Mouse (Mus musculus) heart, embryonic 14.5 days (tissue): ENCODE measurements around the gene Cldn3. TPM values are rescaled to one million over a fixed set of nuclear protein-coding genes. Genes with fewer than 3 reads are reported as not detected.

ENCODE experiments used
- ATAC-seq: fragments of 200-750 bp; cut with Nextera tagmentation; 2 replicates; pipeline ENCODE4 v1.8.0; 2017; ENCODE audit warnings: low read depth, moderate TSS enrichment; ENCODE audit not compliant: insufficient number of reproducible peaks, insufficient read depth, low FRiP score
- H3K27ac ChIP-seq, 2 experiments: fragments of 200-500 bp in 1 of 2; fragments of 300-500 bp in 1 of 2; sonication (generic) in 1 of 2; replicated peaks in 1 of 2; 2 replicates each; pipeline ENCODE4 v1.5.1; 2012 to 2014; ENCODE audit warnings: low read depth in 2 of 2, low read length in 2 of 2, control low read depth in 1 of 2, mild to moderate bottlenecking in 1 of 2, mixed read lengths in 1 of 2; ENCODE audit not compliant: control insufficient read depth in 1 of 2, insufficient read depth in 1 of 2
- H3K27me3 ChIP-seq: fragments of 300-500 bp; sonication (generic); 2 replicates; pipeline ENCODE4 v1.6.1; 2014; ENCODE audit warnings: mild to moderate bottlenecking, low read length, control low read depth; ENCODE audit not compliant: control insufficient read depth, insufficient read depth
- H3K36me3 ChIP-seq: fragments of 300-500 bp; sonication (generic); 2 replicates; pipeline ENCODE4 v1.6.1; 2014; ENCODE audit warnings: mild to moderate bottlenecking, control low read depth, low read length, mixed read lengths; ENCODE audit not compliant: control insufficient read depth, insufficient read depth
- H3K4me1 ChIP-seq, 2 experiments: fragments of 200-500 bp in 1 of 2; fragments of 300-500 bp in 1 of 2; sonication (generic) in 1 of 2; 2 replicates each; pipeline ENCODE4 v1.6.1; 2012 to 2014; ENCODE audit warnings: low read length in 2 of 2, control low read depth in 1 of 2, mixed read lengths in 1 of 2; ENCODE audit not compliant: control insufficient read depth in 2 of 2, insufficient read depth in 2 of 2
- H3K4me2 ChIP-seq: fragments of 300-500 bp; sonication (generic); 2 replicates; pipeline ENCODE4 v1.6.1; 2014; ENCODE audit warnings: mild to moderate bottlenecking, low read length
- H3K4me3 ChIP-seq, 2 experiments: fragments of 200-500 bp in 1 of 2; fragments of 300-500 bp in 1 of 2; sonication (generic) in 1 of 2; 2 replicates each; pipeline ENCODE4 v1.5.1; 2012 to 2014; ENCODE audit warnings: low read length in 2 of 2, mild to moderate bottlenecking in 2 of 2, control low read depth in 1 of 2, low read depth in 1 of 2, moderate library complexity in 1 of 2; ENCODE audit not compliant: control insufficient read depth in 1 of 2, insufficient read depth in 1 of 2
- H3K9ac ChIP-seq: fragments of 300-500 bp; sonication (generic); 2 replicates; pipeline ENCODE4 v1.6.1; 2014; ENCODE audit warnings: mild to moderate bottlenecking, low read length
- H3K9me3 ChIP-seq: fragments of 300-500 bp; sonication (generic); 2 replicates; pipeline ENCODE4 v1.6.1; 2016; ENCODE audit warnings: low read length, control low read depth; ENCODE audit not compliant: control insufficient read depth
- WGBS: fragments of 180-500 bp; shearing (Covaris S2); extraction: QIAGEN DNeasy Blood & Tissue Kit; methylation state at CpG from one replicate; pipeline ENCODE4 v1.1.7; 2014; 5-methylcytosine and 5-hydroxymethylcytosine counted together
- polyA plus RNA-seq: library from polyadenylated mRNA; unstranded; fragments of >200 nt; fragmentation: Nextera tagmentation; extraction: Ambion mirVana; gene quantifications from 2 replicates; pipeline ENCODE4 v1.2.1, GENCODE M21; 2014

Gene Cldn3
- polyA plus RNA-seq, 1 experiment from 2014 or later, result 2.2 TPM

- Histone ChIP-seq H3K9ac (peak overlapping the region; percentile 36; the same call in 1 of the 2 replicates), H3K4me3 (no peak overlapping the region), H3K36me3 (no peaks in the 10 kb centered on the region; the same call in 1 of the 2 replicates), H3K9me3 (no peaks in the 10 kb centered on the region), H3K27me3 (no peaks in the 10 kb centered on the region), H3K4me2 (peak overlapping the region; percentile 48), H3K27ac (peak overlapping the region; percentile 12 to 51; a peak in 3 of 4 replicates), H3K4me1 (peaks cover 26 to 33% of the 10 kb centered on the region in 2 experiments)
- no peak for ATAC-seq
- 49% methylated on average over 18 of the region's 18 CpGs for WGBS
These were observed 43.2 kb downstream of the Cldn3 start for GRCm38 (mm10) chr5:135029007-135029854.

GRCm38 (mm10) chr5:135032581-135032980 lies 46.6 kb downstream of the Cldn3 start:
- H3K4me1 ChIP-seq, result peaks cover 12 to 13% of the 10 kb centered on the region in 2 experiments
- no peak for ATAC-seq
- no peak overlapping the region for H3K4me2 ChIP-seq
- no peak overlapping the region for H3K9ac ChIP-seq
- WGBS, result 87% methylated on average over 5 of the region's 5 CpGs
- peaks cover 9% of the 10 kb centered on the region for H3K36me3 ChIP-seq
- no peak overlapping the region for H3K4me3 ChIP-seq
- H3K27me3 ChIP-seq, result no peaks in the 10 kb centered on the region
- no peak overlapping the region for H3K27ac ChIP-seq
- H3K9me3 ChIP-seq, result peaks cover 3% of the 10 kb centered on the region; the same call in 1 of the 2 replicates

DNA sequence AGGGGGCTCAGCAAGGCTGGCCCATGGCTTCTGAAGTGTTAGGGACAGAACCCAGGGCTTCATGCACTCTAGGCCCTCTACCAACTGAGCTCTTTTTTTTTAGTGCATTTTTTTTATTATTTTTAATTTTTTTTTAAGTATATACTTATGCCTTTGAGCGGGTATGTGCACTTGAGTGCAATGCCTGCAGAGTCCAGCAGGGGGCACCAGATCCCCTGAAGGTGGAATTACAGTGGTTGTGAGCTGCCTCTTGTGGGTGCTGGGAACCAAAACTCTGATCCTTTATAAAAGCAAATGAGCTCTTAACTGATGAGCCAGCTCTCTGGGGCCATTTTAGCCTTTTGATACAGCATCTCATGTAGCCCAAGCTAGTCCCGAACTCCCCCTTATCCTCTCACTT lies 48.6 kb downstream of the Cldn3 start:
- Histone ChIP-seq H3K36me3 (peaks cover 24% of the 10 kb centered on the region), H3K4me1 (0 out of 4 replicates have a peak, but pooled peaks cover 0 to under 1% of the 10 kb centered on the region in 2 experiments), H3K4me2 (no peak overlapping the region), H3K4me3 (no peak overlapping the region), H3K9ac (no peak overlapping the region), H3K27ac (no peak overlapping the region), H3K9me3 (peaks cover 3% of the 10 kb centered on the region; the same call in 1 of the 2 replicates), H3K27me3 (no peaks in the 10 kb centered on the region)
- ATAC-seq, result no peak
- 93% methylated on average over 2 of the region's 2 CpGs for WGBS

GRCm38 (mm10) chr5:135035608-135036359 lies 49.8 kb downstream of the Cldn3 start:
- no peak overlapping the region for H3K4me3 ChIP-seq
- H3K9ac ChIP-seq, result no peak overlapping the region
- H3K27ac ChIP-seq, result no peak overlapping the region
- H3K4me2 ChIP-seq, result no peak overlapping the region
- peaks cover 9 to 10% of the 10 kb centered on the region in 2 experiments for H3K4me1 ChIP-seq
- 53% methylated on average over 18 of the region's 18 CpGs for WGBS
- H3K27me3 ChIP-seq, result no peaks in the 10 kb centered on the region
- no peak for ATAC-seq
- H3K9me3 ChIP-seq, result peaks cover 3% of the 10 kb centered on the region; the same call in 1 of the 2 replicates
- peaks cover 24% of the 10 kb centered on the region for H3K36me3 ChIP-seq

Other genes starting within 250 kb of the Cldn3 start
- 202 and 337 TPM in 2 replicates for gene Eln, start 238.9 kb upstream of the Cldn3 start, polyA plus RNA-seq
- not detected in 2 replicates for gene Tmem270, start 79.5 kb upstream of the Cldn3 start, polyA plus RNA-seq
- 0.31 and 0.63 TPM in 2 replicates for gene Cldn13, start 70.7 kb upstream of the Cldn3 start, polyA plus RNA-seq
- 11.1 and 12.0 TPM in 2 replicates for gene Mettl27, start 53.8 kb upstream of the Cldn3 start, polyA plus RNA-seq
- gene Cldn4, start 39.3 kb upstream of the Cldn3 start, polyA plus RNA-seq, result 0.85 TPM in 1 of 2 replicates, not detected in the other
- gene Abhd11, start 22.9 kb downstream of the Cldn3 start, polyA plus RNA-seq, result 72.1 and 74.9 TPM in 2 replicates
- 5.4 and 6.4 TPM in 2 replicates for gene Stx1a, start 37.3 kb downstream of the Cldn3 start, polyA plus RNA-seq
- 30.6 and 31.1 TPM in 2 replicates for gene Dnajc30, start 78.0 kb downstream of the Cldn3 start, polyA plus RNA-seq
- gene Bud23, start 78.7 kb downstream of the Cldn3 start, polyA plus RNA-seq, result 47.2 and 52.3 TPM in 2 replicates
- gene Vps37d, start 92.1 kb downstream of the Cldn3 start, polyA plus RNA-seq, result 1.3 and 3.5 TPM in 2 replicates
- 0.34 and 0.92 TPM in 2 replicates for gene Mlxipl, start 103.7 kb downstream of the Cldn3 start, polyA plus RNA-seq
- 18.0 and 20.0 TPM in 2 replicates for gene Tbl2, start 163.4 kb downstream of the Cldn3 start, polyA plus RNA-seq
- gene Bcl7b, start 182.1 kb downstream of the Cldn3 start, polyA plus RNA-seq, result 36.7 and 41.4 TPM in 2 replicates
- gene Baz1b, start 201.1 kb downstream of the Cldn3 start, polyA plus RNA-seq, result 32.8 and 32.9 TPM in 2 replicates